Mouse (Mus musculus): Measurements from ENCODE around the gene Hdgfl2. TPM values are rescaled to one million over a fixed set of nuclear protein-coding genes. Genes with fewer than 3 reads are reported as not detected.
A peak's percentile ranks its signal among the peaks of the same experiment; 100 is the strongest.
"Not testable (repeated sequence)": the region's sequence is repeated elsewhere in the genome, so short reads cannot be mapped to it uniquely, and the experiment has no call there.

The Hdgfl2 gene
- polyA plus RNA-seq, 1 experiment from 2014 or later, result 150 TPM

- H3K9ac ChIP-seq (ENCODE audit: low read length), result peak overlapping the region; percentile 77
- H3K36me3 ChIP-seq (ENCODE audit: control insufficient read depth, insufficient read depth, low read length), result peaks cover 9% of the 10 kb centered on the region; the same call in 1 of the 2 replicates
- peak overlapping the region; percentile 57 for H3K4me2 ChIP-seq (ENCODE audit: low read depth, low read length, severe bottlenecking)
- H3K27me3 ChIP-seq (ENCODE audit: control insufficient read depth, insufficient read depth, low read length), result no peaks in the 10 kb centered on the region
- ATAC-seq (replicated peaks; ENCODE audit: low FRiP score), result peak; percentile 23
- H3K27ac ChIP-seq (ENCODE audit: low read depth, low read length), result peak overlapping the region; percentile 91
- WGBS, result 8% methylated on average over 22 of the region's 22 CpGs
- peaks cover 13% of the 10 kb centered on the region; the same call in 1 of the 2 replicates for H3K4me1 ChIP-seq (replicated peaks; ENCODE audit: control insufficient read depth, insufficient read depth, low read length)
- no peaks in the 10 kb centered on the region for H3K9me3 ChIP-seq (ENCODE audit: control insufficient read depth, low read length)
- DNase-seq (ENCODE audit: low spot score), result peak; percentile 92
- peak overlapping the region; percentile 58 for H3K4me3 ChIP-seq (ENCODE audit: low read depth, low read length)
Measured at GRCm38 (mm10) chr17:56074097-56074826, 5.2 kb upstream of the Hdgfl2 start.

- Histone ChIP-seq H3K4me3 (ENCODE audit: low read depth, low read length) (peak within 1 kb of the TSS; percentile 58), H3K27me3 (ENCODE audit: control insufficient read depth, insufficient read depth, low read length) (no peaks in the 10 kb centered on the region), H3K27ac (ENCODE audit: low read depth, low read length) (peak within 1 kb of the TSS; percentile 91), H3K36me3 (ENCODE audit: control insufficient read depth, insufficient read depth, low read length) (peaks cover 4% of the 10 kb centered on the region; the same call in 1 of the 2 replicates), H3K9ac (ENCODE audit: low read length) (peak within 1 kb of the TSS; percentile 77), H3K4me1 (replicated peaks; ENCODE audit: control insufficient read depth, insufficient read depth, low read length) (peaks cover 13% of the 10 kb centered on the region; the same call in 1 of the 2 replicates), H3K9me3 (ENCODE audit: control insufficient read depth, low read length) (no peaks in the 10 kb centered on the region), H3K4me2 (ENCODE audit: low read depth, low read length, severe bottlenecking) (peak within 1 kb of the TSS; percentile 57)
- WGBS, result under 1% methylated on average over 35 of the region's 35 CpGs
- DNase-seq (ENCODE audit: low spot score) (peak; percentile 98), ATAC-seq (replicated peaks; ENCODE audit: low FRiP score) (peak; percentile 66)
Measured at GRCm38 (mm10) chr17:56074827-56075208, 4.6 kb upstream of the Hdgfl2 start, which contains the start of gene Ubxn6. Gene Ubxn6 (minus strand): TSS chr17:56075028.

DNA sequence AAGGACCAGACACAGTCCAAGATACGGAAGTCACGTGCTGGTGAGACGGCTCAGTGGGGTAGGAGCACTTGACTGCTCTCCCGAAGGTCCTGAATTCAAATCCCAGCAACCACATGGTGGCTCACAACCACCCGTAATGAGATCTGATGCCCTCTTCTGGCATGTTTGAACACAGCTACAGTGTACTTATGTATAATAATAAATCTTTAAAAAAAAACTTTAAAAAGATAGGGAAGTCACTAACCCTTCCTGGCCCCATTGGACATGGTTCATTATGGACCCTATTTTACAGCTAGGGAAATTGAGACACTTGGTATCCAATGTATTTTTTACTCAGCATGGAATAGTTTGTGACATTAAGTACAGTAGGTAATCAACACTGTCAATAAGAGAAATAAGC, 1.9 kb upstream of the Hdgfl2 start:
- H3K27me3 ChIP-seq (ENCODE audit: control insufficient read depth, insufficient read depth, low read length), result no peaks in the 10 kb centered on the region
- no peak for ATAC-seq (replicated peaks; ENCODE audit: low FRiP score)
- 91% methylated on average over 5 of the region's 5 CpGs for WGBS
- no peak overlapping the region for H3K4me3 ChIP-seq (ENCODE audit: low read depth, low read length)
- H3K9me3 ChIP-seq (ENCODE audit: control insufficient read depth, low read length), result no peaks in the 10 kb centered on the region
- no peaks in the 10 kb centered on the region for H3K36me3 ChIP-seq (ENCODE audit: control insufficient read depth, insufficient read depth, low read length)
- H3K27ac ChIP-seq (ENCODE audit: low read depth, low read length), result no peak overlapping the region
- H3K4me1 ChIP-seq (replicated peaks; ENCODE audit: control insufficient read depth, insufficient read depth, low read length), result peaks cover 30% of the 10 kb centered on the region
- no peak overlapping the region for H3K9ac ChIP-seq (ENCODE audit: low read length)
- no peak overlapping the region for H3K4me2 ChIP-seq (ENCODE audit: low read depth, low read length, severe bottlenecking)
- DNase-seq (ENCODE audit: low spot score), result no peak

DNA sequence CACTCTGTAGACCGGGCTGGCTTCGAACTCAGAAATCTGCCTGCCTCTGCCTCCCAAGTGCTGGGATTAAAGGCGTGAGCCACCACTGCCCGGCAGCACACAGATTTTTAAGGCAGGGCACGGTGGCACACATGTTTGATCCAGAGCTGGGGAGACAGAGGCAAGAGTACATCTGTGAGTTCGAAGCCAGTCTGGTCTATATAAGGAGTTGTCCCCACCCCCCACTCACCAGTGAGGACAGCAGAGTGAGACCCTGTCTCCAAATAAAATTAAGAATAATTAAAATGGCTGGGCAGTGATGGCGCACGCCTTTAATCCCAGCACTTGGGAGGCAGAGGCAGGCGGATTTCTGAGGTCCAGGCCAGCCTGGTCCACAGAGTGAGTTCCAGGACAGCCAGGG, 1.1 kb upstream of the Hdgfl2 start:
- not testable (repeated sequence) for ATAC-seq (replicated peaks; ENCODE audit: low FRiP score); H3K36me3 ChIP-seq (ENCODE audit: control insufficient read depth, insufficient read depth, low read length); H3K9ac ChIP-seq (ENCODE audit: low read length); H3K9me3 ChIP-seq (ENCODE audit: control insufficient read depth, low read length); H3K27me3 ChIP-seq (ENCODE audit: control insufficient read depth, insufficient read depth, low read length); H3K27ac ChIP-seq (ENCODE audit: low read depth, low read length); DNase-seq (ENCODE audit: low spot score)
- Histone ChIP-seq H3K4me3 (ENCODE audit: low read depth, low read length) (peak overlapping the region; percentile 85; the same call in 1 of the 2 replicates), H3K4me1 (replicated peaks; ENCODE audit: control insufficient read depth, insufficient read depth, low read length) (peaks cover 30% of the 10 kb centered on the region), H3K4me2 (ENCODE audit: low read depth, low read length, severe bottlenecking) (peak overlapping the region; percentile 36; the same call in 1 of the 2 replicates)
- 66% methylated on average over 9 of the region's 9 CpGs for WGBS

DNA sequence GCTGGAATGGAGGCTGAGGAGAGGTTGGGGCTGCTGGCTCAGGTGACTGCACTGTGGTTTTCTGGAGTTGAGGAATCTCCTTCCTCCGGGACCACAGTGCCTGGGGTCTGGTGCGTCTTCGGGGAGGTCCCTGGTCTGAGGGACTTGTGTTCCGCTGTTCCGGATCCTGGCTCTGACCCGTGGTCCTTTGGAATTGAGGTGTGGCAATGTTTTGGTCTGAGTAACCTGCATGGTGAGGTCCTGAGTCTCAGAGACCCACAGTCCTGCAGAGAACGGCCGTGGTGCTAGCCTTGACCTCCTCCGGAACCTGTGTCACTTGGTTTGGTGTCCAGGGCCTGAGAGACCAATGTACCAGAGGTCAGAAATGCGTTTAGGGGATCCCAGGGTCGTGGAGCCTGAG, 487 bp downstream of the Hdgfl2 start:
- peak overlapping the region; percentile 82 for H3K9ac ChIP-seq (ENCODE audit: low read length)
- peak overlapping the region; percentile 85 for H3K4me3 ChIP-seq (ENCODE audit: low read depth, low read length)
- WGBS, result 3% methylated on average over 11 of the region's 11 CpGs
- no peaks in the 10 kb centered on the region for H3K27me3 ChIP-seq (ENCODE audit: control insufficient read depth, insufficient read depth, low read length)
- no peak overlapping the region for H3K27ac ChIP-seq (ENCODE audit: low read depth, low read length)
- no peak for ATAC-seq (replicated peaks; ENCODE audit: low FRiP score)
- peak overlapping the region; percentile 98 for H3K4me2 ChIP-seq (ENCODE audit: low read depth, low read length, severe bottlenecking)
- no peaks in the 10 kb centered on the region for H3K9me3 ChIP-seq (ENCODE audit: control insufficient read depth, low read length)
- DNase-seq (ENCODE audit: low spot score), result peak; percentile 66
- H3K36me3 ChIP-seq (ENCODE audit: control insufficient read depth, insufficient read depth, low read length), result no peaks in the 10 kb centered on the region
- peaks cover 25% of the 10 kb centered on the region for H3K4me1 ChIP-seq (replicated peaks; ENCODE audit: control insufficient read depth, insufficient read depth, low read length)

DNA sequence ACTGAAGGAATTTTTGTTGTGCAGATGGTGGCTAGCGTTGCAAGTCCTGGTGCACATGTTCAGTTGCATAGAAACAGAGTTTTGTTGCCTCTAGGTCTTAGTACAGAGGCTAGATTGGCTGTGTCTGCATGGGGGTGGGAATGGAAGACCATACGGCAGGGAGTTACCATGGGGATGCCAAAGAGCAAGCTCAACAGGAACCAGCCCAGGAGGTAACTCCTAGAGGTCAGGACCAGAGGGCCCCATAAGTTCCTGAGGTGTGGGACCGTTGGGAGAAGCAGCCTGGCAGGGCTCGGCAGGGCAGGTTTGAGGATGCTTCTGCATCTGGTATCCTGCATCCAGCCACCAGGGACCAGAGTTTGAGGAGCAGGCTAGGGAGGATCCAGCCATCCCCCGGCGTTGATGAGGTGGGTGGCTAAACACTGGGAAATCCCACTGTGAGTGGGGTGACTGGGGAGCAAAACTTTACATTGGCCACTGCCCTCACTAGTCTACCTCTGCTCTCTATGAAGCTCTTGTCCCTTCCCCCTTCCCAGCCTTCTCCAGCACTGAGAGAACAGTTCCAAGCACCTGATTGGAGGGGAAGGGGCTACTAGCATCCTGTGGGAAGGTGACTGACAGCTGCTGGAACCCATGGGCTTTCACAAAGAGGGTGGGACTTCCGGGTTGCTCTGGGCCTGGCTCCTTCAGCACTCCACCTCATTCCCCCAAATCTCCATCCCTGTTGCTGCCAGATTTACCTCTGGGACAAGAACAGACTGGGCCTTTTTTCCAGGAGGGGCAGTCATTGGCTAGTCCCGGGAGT, 1.5 kb downstream of the Hdgfl2 start:
- Histone ChIP-seq H3K4me1 (replicated peaks; ENCODE audit: control insufficient read depth, insufficient read depth, low read length) (peaks cover 17% of the 10 kb centered on the region), H3K36me3 (ENCODE audit: control insufficient read depth, insufficient read depth, low read length) (no peaks in the 10 kb centered on the region), H3K4me2 (ENCODE audit: low read depth, low read length, severe bottlenecking) (peak overlapping the region; percentile 98), H3K9ac (ENCODE audit: low read length) (peak overlapping the region; percentile 82), H3K9me3 (ENCODE audit: control insufficient read depth, low read length) (no peaks in the 10 kb centered on the region), H3K27me3 (ENCODE audit: control insufficient read depth, insufficient read depth, low read length) (no peaks in the 10 kb centered on the region), H3K27ac (ENCODE audit: low read depth, low read length) (no peak overlapping the region), H3K4me3 (ENCODE audit: low read depth, low read length) (peak overlapping the region; percentile 85)
- ATAC-seq (replicated peaks; ENCODE audit: low FRiP score) (peak; percentile 57), DNase-seq (ENCODE audit: low spot score) (peak; percentile 83)
- WGBS, result 9% methylated on average over 8 of the region's 8 CpGs

DNA sequence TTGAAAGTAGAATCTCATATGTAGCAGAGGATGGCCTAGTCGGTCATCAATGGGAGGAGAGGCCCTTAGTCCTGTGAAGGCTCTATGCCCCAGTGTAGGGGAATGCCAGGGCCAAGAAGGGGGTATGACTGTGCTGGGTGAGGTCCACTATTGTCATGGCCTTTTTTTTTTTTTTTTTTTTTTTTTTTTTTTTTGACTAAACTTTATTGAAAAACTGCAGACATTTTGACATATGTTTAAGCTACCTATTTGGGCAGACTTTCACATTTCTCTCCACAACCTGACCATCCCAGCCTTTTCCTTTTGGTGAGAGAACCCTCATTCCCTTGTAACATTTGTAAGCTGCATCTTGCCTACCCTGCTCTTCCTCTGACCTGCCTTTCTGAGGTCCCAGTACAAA, 12.9 kb downstream of the Hdgfl2 start:
- no peak for ATAC-seq (replicated peaks; ENCODE audit: low FRiP score)
- no peak for DNase-seq (ENCODE audit: low spot score)
- no peak overlapping the region for H3K9ac ChIP-seq (ENCODE audit: low read length)
- H3K27ac ChIP-seq (ENCODE audit: low read depth, low read length), result no peak overlapping the region
- no peak overlapping the region for H3K4me2 ChIP-seq (ENCODE audit: low read depth, low read length, severe bottlenecking)
- no peaks in the 10 kb centered on the region for H3K4me1 ChIP-seq (replicated peaks; ENCODE audit: control insufficient read depth, insufficient read depth, low read length)
- peaks cover 8% of the 10 kb centered on the region for H3K36me3 ChIP-seq (ENCODE audit: control insufficient read depth, insufficient read depth, low read length)
- H3K4me3 ChIP-seq (ENCODE audit: low read depth, low read length), result no peak overlapping the region
- no peaks in the 10 kb centered on the region for H3K27me3 ChIP-seq (ENCODE audit: control insufficient read depth, insufficient read depth, low read length)
- no peaks in the 10 kb centered on the region for H3K9me3 ChIP-seq (ENCODE audit: control insufficient read depth, low read length)
- WGBS, result 89% methylated on average over 1 of the region's 1 CpGs

- peaks cover 9% of the 10 kb centered on the region for H3K36me3 ChIP-seq (ENCODE audit: control insufficient read depth, insufficient read depth, low read length)
- peak; percentile 41 for DNase-seq (ENCODE audit: low spot score)
- no peak overlapping the region for H3K4me3 ChIP-seq (ENCODE audit: low read depth, low read length)
- H3K27me3 ChIP-seq (ENCODE audit: control insufficient read depth, insufficient read depth, low read length), result no peaks in the 10 kb centered on the region
- H3K4me2 ChIP-seq (ENCODE audit: low read depth, low read length, severe bottlenecking), result no peak overlapping the region
- 89% methylated on average over 1 of the region's 1 CpGs for WGBS
- no peak overlapping the region for H3K27ac ChIP-seq (ENCODE audit: low read depth, low read length)
- no peaks in the 10 kb centered on the region for H3K4me1 ChIP-seq (replicated peaks; ENCODE audit: control insufficient read depth, insufficient read depth, low read length)
- no peak overlapping the region for H3K9ac ChIP-seq (ENCODE audit: low read length)
- no peak for ATAC-seq (replicated peaks; ENCODE audit: low FRiP score)
- no peaks in the 10 kb centered on the region for H3K9me3 ChIP-seq (ENCODE audit: control insufficient read depth, low read length)
Measured at GRCm38 (mm10) chr17:56092794-56093193, 13.4 kb downstream of the Hdgfl2 start.
